Mouse (Mus musculus) midbrain, embryonic 12.5 days (tissue): ENCODE measurements at regions not wholly inside any gene's neighbourhood (a gene's known extent, or its start where the extent isn't known, plus 50 kb on each side); places are given as distances from the start of the nearest gene placed in this dataset.

Source experiments
- ATAC-seq: fragments of 200-750 bp; cut with Nextera tagmentation; 2 replicates; pipeline ENCODE4 v1.8.0; 2017; ENCODE audit warnings: low read depth, moderate TSS enrichment, moderate library complexity; ENCODE audit not compliant: low FRiP score
- H3K27ac ChIP-seq: fragments of 300-500 bp; sonication (generic); replicated peaks from 2 replicates; pipeline ENCODE4 v1.5.1; 2016; ENCODE audit warnings: mild to moderate bottlenecking
- H3K27me3 ChIP-seq: fragments of 300-500 bp; sonication (generic); 2 replicates; pipeline ENCODE4 v1.6.1; 2016; ENCODE audit warnings: mild to moderate bottlenecking
- H3K36me3 ChIP-seq: fragments of 300-500 bp; sonication (generic); 2 replicates; pipeline ENCODE4 v1.6.1; 2016
- H3K4me1 ChIP-seq: fragments of 300-500 bp; sonication (generic); 2 replicates; pipeline ENCODE4 v1.6.1; 2016
- H3K4me2 ChIP-seq: fragments of 300-500 bp; sonication (generic); replicated peaks from 2 replicates; pipeline ENCODE4 v1.6.1; 2016; ENCODE audit warnings: mild to moderate bottlenecking, moderate library complexity
- H3K4me3 ChIP-seq: fragments of 300-500 bp; sonication (generic); 2 replicates; pipeline ENCODE4 v1.5.1; 2016; ENCODE audit warnings: mild to moderate bottlenecking
- H3K9ac ChIP-seq: fragments of 300-500 bp; sonication (generic); replicated peaks from 2 replicates; pipeline ENCODE4 v1.6.1; 2016; ENCODE audit warnings: mild to moderate bottlenecking, moderate library complexity
- H3K9me3 ChIP-seq: fragments of 300-500 bp; sonication (generic); 2 replicates; pipeline ENCODE4 v1.6.1; 2016; ENCODE audit warnings: mild to moderate bottlenecking
- WGBS: fragments of 180-500 bp; shearing (Covaris S2); methylation state at CpG from one replicate; pipeline ENCODE4 v1.1.7; 2016; 5-methylcytosine and 5-hydroxymethylcytosine counted together

- Histone ChIP-seq H3K27me3 (no peaks in the 10 kb centered on the region), H3K9me3 (no peaks in the 10 kb centered on the region), H3K4me3 (peak overlapping the region; percentile 28; the same call in 1 of the 2 replicates), H3K36me3 (no peaks in the 10 kb centered on the region), H3K27ac (peak overlapping the region; percentile 97), H3K4me2 (peak overlapping the region; percentile 52), H3K9ac (no peak overlapping the region), H3K4me1 (peaks cover 40% of the 10 kb centered on the region)
- 35% methylated on average over 3 of the region's 3 CpGs for WGBS
- ATAC-seq = no peak
Measured at GRCm38 (mm10) chr12:27567250-27567649, 224.9 kb upstream of the Sox11 start.

DNA sequence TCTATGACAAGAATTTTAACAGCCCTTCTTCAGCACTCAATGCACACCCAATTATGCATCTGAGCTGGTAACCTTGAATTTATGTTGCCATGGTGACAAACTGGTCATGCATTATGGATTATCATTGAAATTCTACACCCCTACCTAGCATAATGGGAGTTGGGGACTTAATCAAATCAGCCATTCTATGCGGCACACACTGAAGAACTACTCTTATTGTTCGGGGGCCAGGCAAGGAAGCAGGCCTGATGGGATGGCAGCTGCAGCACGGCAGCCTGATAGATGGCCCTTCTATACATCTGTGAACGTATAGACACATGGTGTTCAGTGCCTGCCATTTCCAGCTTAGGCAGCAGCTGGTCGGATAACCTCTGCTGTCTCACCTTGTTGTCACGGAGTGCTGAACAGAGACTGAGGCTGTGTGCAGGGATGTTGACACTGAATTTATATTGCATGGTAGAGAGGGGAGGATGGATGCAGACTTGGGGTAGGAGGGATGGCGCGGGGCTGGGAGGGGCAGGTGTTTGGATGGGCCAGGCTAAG, 223.7 kb upstream of the Sox11 start:
- peak overlapping the region; percentile 97 for H3K27ac ChIP-seq
- H3K36me3 ChIP-seq = no peaks in the 10 kb centered on the region
- 13% methylated on average over 8 of the region's 8 CpGs for WGBS
- peaks cover 40% of the 10 kb centered on the region for H3K4me1 ChIP-seq
- ATAC-seq = peak; percentile 93
- no peaks in the 10 kb centered on the region for H3K9me3 ChIP-seq
- peak overlapping the region; percentile 28 for H3K4me3 ChIP-seq
- H3K9ac ChIP-seq = peak overlapping the region; percentile 53; the same call in 1 of the 2 replicates
- H3K4me2 ChIP-seq = peak overlapping the region; percentile 52
- no peaks in the 10 kb centered on the region for H3K27me3 ChIP-seq

GRCm38 (mm10) chr12:27564641-27565306, 222.4 kb upstream of the Sox11 start:
- H3K4me2 ChIP-seq = no peak overlapping the region
- no peaks in the 10 kb centered on the region for H3K36me3 ChIP-seq
- no peaks in the 10 kb centered on the region for H3K27me3 ChIP-seq
- no peak overlapping the region for H3K4me3 ChIP-seq
- no peak overlapping the region for H3K9ac ChIP-seq
- peak overlapping the region; percentile 97 for H3K27ac ChIP-seq
- WGBS = 19% methylated on average over 5 of the region's 5 CpGs
- no peak for ATAC-seq
- peaks cover 40% of the 10 kb centered on the region for H3K4me1 ChIP-seq
- no peaks in the 10 kb centered on the region for H3K9me3 ChIP-seq

DNA sequence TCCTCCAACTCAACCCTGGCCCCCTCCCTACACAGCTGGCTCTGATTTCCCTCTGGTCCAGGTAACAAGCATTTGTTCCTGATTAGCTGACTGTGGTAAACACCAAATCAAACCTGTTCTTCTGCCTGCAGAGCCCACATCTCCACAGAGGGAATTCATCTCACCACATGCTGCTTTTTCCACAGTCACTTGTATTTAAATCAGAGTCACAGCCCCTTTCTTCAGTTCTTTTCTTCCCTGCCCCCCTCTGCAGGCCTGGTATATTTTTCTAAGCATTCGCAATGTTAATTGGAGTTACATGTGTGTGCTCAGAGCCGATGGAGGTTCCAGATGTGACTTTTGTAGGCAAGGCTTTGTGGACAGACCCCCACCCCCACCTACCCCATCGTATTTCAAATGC, 221.5 kb upstream of the Sox11 start:
- H3K9me3 ChIP-seq = 0 out of 2 replicates have a peak, but pooled peaks cover 1% of the 10 kb centered on the region
- H3K27me3 ChIP-seq = no peaks in the 10 kb centered on the region
- H3K36me3 ChIP-seq = no peaks in the 10 kb centered on the region
- no peak overlapping the region for H3K4me3 ChIP-seq
- ATAC-seq = no peak
- WGBS = 19% methylated on average over 3 of the region's 3 CpGs
- H3K4me1 ChIP-seq = peaks cover 40% of the 10 kb centered on the region
- peak overlapping the region; percentile 97 for H3K27ac ChIP-seq
- no peak overlapping the region for H3K9ac ChIP-seq
- 0 out of 2 replicates have a peak overlapping the region, but pooled peaks have one; percentile 0 for H3K4me2 ChIP-seq

DNA sequence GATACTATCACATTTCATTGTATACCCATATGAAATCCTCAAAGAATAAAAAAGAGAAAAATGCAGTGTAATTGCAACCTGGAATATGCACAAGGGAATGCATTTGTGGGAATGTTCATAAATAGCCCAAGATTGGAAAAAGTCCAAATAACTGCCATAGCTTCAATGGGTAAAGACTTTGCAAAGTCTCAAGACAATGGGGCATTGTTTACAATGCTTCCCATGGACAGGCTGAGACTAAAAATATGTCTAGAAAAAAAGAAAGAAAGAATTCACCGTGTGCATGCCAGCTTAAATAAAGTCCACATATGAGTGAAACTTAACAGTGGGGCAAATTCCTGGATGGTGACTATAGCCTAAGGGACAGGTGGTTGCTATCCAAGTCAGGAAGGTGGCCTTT, 210.4 kb upstream of the Sox11 start:
- ATAC-seq = no peak
- no peak overlapping the region for H3K4me2 ChIP-seq
- WGBS = 70% methylated on average over 1 of the region's 1 CpGs
- H3K9me3 ChIP-seq = no peaks in the 10 kb centered on the region
- no peaks in the 10 kb centered on the region for H3K4me1 ChIP-seq
- H3K9ac ChIP-seq = no peak overlapping the region
- H3K36me3 ChIP-seq = no peaks in the 10 kb centered on the region
- no peaks in the 10 kb centered on the region for H3K27me3 ChIP-seq
- no peak overlapping the region for H3K27ac ChIP-seq
- no peak overlapping the region for H3K4me3 ChIP-seq

DNA sequence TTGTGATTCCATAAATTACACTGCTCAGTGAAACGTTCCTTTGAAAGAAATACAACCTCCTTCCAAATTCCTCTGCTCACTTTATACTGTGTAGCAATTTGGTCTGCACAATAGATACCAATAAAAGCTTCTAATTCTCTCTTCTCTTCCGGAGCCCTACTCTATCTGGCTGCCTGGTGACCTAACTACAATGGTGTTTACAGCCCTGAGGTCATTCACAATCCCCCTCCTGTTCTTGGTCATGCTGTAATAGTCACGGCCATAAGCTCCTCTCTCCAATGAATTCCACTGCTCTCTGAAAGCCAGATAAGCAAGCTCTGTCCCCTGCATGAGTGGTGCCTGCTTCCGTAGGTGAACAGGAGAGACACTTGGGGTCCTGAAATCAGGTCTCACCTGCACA, 195.8 kb upstream of the Sox11 start:
- H3K4me3 ChIP-seq = no peak overlapping the region
- no peak overlapping the region for H3K4me2 ChIP-seq
- H3K4me1 ChIP-seq = peaks cover 13% of the 10 kb centered on the region
- H3K36me3 ChIP-seq = no peaks in the 10 kb centered on the region
- ATAC-seq = no peak
- 17% methylated on average over 4 of the region's 4 CpGs for WGBS
- H3K9me3 ChIP-seq = no peaks in the 10 kb centered on the region
- no peaks in the 10 kb centered on the region for H3K27me3 ChIP-seq
- no peak overlapping the region for H3K9ac ChIP-seq
- H3K27ac ChIP-seq = no peak overlapping the region

DNA sequence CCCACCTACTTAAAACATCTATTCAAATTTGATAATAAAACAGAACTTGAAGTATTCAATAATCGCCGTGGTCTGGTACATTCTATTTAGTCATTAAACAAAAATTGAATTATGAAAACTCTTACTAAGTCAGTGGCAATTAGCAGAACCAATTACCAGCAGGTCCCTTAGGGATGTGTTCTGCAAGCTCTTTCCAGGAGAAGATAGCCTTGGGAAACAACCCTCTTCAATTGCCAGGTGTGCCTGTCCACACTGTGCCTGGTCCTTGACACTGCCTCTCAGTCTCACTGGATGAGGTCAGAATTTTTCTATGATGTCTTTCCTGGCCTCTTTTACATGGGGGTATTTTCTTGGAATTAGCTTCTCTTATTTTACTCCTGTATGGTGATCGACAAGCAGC, 195.1 kb upstream of the Sox11 start:
- Histone ChIP-seq H3K9ac (no peak overlapping the region), H3K4me1 (peaks cover 13% of the 10 kb centered on the region), H3K4me2 (no peak overlapping the region), H3K27ac (no peak overlapping the region), H3K4me3 (no peak overlapping the region), H3K27me3 (no peaks in the 10 kb centered on the region), H3K36me3 (no peaks in the 10 kb centered on the region), H3K9me3 (no peaks in the 10 kb centered on the region)
- 90% methylated on average over 3 of the region's 3 CpGs for WGBS
- ATAC-seq = no peak

GRCm38 (mm10) chr12:27537017-27537416, 194.6 kb upstream of the Sox11 start:
- Histone ChIP-seq H3K9me3 (no peaks in the 10 kb centered on the region), H3K36me3 (no peaks in the 10 kb centered on the region), H3K4me2 (no peak overlapping the region), H3K4me3 (no peak overlapping the region), H3K9ac (no peak overlapping the region), H3K27me3 (no peaks in the 10 kb centered on the region), H3K27ac (peak overlapping the region; percentile 47; the same call in 1 of the 2 replicates), H3K4me1 (peaks cover 13% of the 10 kb centered on the region)
- no peak for ATAC-seq
- 57% methylated on average over 9 of the region's 9 CpGs for WGBS

DNA sequence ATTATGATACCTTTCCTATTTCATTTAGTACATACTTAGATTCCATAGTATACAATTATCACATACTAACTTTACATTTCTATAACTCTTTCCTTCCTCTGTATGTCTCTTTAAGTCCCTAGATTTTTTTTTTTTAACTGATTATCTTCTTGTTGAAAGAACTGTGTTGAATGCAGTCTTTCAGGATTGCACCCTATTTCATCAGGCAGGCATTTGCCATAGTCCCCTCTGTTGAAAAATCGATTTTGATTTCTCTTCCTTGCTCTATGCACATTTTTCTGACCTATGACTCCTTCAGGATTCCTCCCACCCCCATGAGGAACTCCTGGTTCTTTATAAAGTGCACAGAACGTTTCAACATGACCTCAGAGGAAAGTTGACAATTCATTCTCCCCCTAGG, 183.2 kb upstream of the Sox11 start:
- Histone ChIP-seq H3K27me3 (no peaks in the 10 kb centered on the region), H3K4me1 (no peaks in the 10 kb centered on the region), H3K27ac (no peak overlapping the region), H3K4me2 (no peak overlapping the region), H3K4me3 (no peak overlapping the region), H3K9ac (no peak overlapping the region), H3K36me3 (no peaks in the 10 kb centered on the region), H3K9me3 (no peaks in the 10 kb centered on the region)
- 62% methylated on average over 2 of the region's 2 CpGs for WGBS
- no peak for ATAC-seq

DNA sequence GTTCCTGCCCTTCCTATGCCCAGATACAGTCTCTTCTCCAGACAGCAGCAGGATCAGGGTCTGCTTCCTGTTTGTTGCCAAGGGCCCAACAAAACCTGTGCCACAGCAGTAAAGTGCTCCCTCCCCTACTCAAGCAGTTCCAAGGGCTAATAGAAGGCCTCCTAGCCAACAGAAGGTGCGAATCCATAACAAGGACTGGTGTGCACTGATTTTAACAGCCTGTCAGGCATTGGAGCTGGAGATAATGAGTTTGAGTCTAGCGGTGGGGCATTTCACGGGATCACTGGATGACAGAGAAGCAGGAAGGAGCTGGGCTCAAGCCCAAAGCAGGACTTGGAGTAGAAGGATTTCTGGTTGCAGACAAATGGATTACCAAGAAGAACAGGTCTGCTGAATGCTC, 170.9 kb upstream of the Sox11 start:
- Histone ChIP-seq H3K9ac (no peak overlapping the region), H3K4me3 (no peak overlapping the region), H3K27me3 (no peaks in the 10 kb centered on the region), H3K4me1 (no peaks in the 10 kb centered on the region), H3K4me2 (no peak overlapping the region), H3K36me3 (no peaks in the 10 kb centered on the region), H3K27ac (no peak overlapping the region), H3K9me3 (no peaks in the 10 kb centered on the region)
- no peak for ATAC-seq
- WGBS = 87% methylated on average over 3 of the region's 3 CpGs

- no peak overlapping the region for H3K4me2 ChIP-seq
- H3K9ac ChIP-seq = no peak overlapping the region
- H3K4me3 ChIP-seq = no peak overlapping the region
- no peak for ATAC-seq
- no peaks in the 10 kb centered on the region for H3K36me3 ChIP-seq
- H3K9me3 ChIP-seq = no peaks in the 10 kb centered on the region
- no peak overlapping the region for H3K27ac ChIP-seq
- no peaks in the 10 kb centered on the region for H3K27me3 ChIP-seq
- peaks cover 5% of the 10 kb centered on the region; the same call in 1 of the 2 replicates for H3K4me1 ChIP-seq
Measured at GRCm38 (mm10) chr12:27508226-27508560, 165.8 kb upstream of the Sox11 start.

- no peaks in the 10 kb centered on the region for H3K36me3 ChIP-seq
- 52% methylated on average over 5 of the region's 5 CpGs for WGBS
- no peak for ATAC-seq
- H3K9ac ChIP-seq = no peak overlapping the region
- H3K27me3 ChIP-seq = no peaks in the 10 kb centered on the region
- no peak overlapping the region for H3K27ac ChIP-seq
- no peaks in the 10 kb centered on the region for H3K9me3 ChIP-seq
- H3K4me1 ChIP-seq = peaks cover 10% of the 10 kb centered on the region
- no peak overlapping the region for H3K4me2 ChIP-seq
- H3K4me3 ChIP-seq = no peak overlapping the region
Measured at GRCm38 (mm10) chr12:27507523-27508225, 165.3 kb upstream of the Sox11 start.
